Mouse (Mus musculus) stomach, postnatal 0 days (tissue): Measurements from ENCODE around the gene Gm9958. TPM values are rescaled to one million over a fixed set of nuclear protein-coding genes. Genes with fewer than 3 reads are reported as not detected.

Experiments used
- ATAC-seq: fragments of 200-750 bp; cut with Nextera tagmentation; 2 replicates; pipeline ENCODE4 v1.8.0; 2017; ENCODE audit not compliant: low FRiP score, low TSS enrichment
- DNase-seq: peaks from one replicate; pipeline ENCODE4 v3.0.0-alpha.2; 2016; ENCODE audit warnings: low spot score
- H3K27ac ChIP-seq: fragments of 300-500 bp; sonication (generic); replicated peaks from 2 replicates; pipeline ENCODE4 v1.5.1; 2014; ENCODE audit warnings: mild to moderate bottlenecking, control low read depth
- H3K27me3 ChIP-seq: fragments of 300-500 bp; sonication (generic); 2 replicates; pipeline ENCODE4 v1.6.1; 2014; ENCODE audit warnings: low read length; ENCODE audit not compliant: control insufficient read depth, insufficient read depth
- H3K36me3 ChIP-seq: fragments of 300-500 bp; sonication (generic); 2 replicates; pipeline ENCODE4 v1.6.1; 2014; ENCODE audit warnings: low read length, mixed read lengths; ENCODE audit not compliant: control insufficient read depth, insufficient read depth
- H3K4me1 ChIP-seq: fragments of 300-500 bp; sonication (generic); replicated peaks from 2 replicates; pipeline ENCODE4 v1.6.1; 2014; ENCODE audit warnings: antibody characterized with exemption; ENCODE audit not compliant: control insufficient read depth, insufficient read depth
- H3K4me2 ChIP-seq: fragments of 300-500 bp; sonication (generic); replicated peaks from 2 replicates; pipeline ENCODE4 v1.6.1; 2014; ENCODE audit warnings: low read depth, mild to moderate bottlenecking, control low read depth, moderate library complexity
- H3K4me3 ChIP-seq: fragments of 300-500 bp; sonication (generic); 2 replicates; pipeline ENCODE4 v1.5.1; 2014; ENCODE audit warnings: low read depth, low read length, control low read depth
- H3K9ac ChIP-seq: fragments of 300-500 bp; sonication (generic); 2 replicates; pipeline ENCODE4 v1.6.1; 2014; ENCODE audit warnings: mild to moderate bottlenecking, low read length, control low read depth, mixed read lengths
- H3K9me3 ChIP-seq: fragments of 300-500 bp; sonication (generic); 2 replicates; pipeline ENCODE4 v1.6.1; 2016; ENCODE audit warnings: low read length; ENCODE audit not compliant: control insufficient read depth
- CTCF ChIP-seq: IDR thresholded peaks from 2 replicates; pipeline ENCODE4 v1.5.1; 2016; ENCODE audit warnings: antibody characterized with exemption, low read depth, mild to moderate bottlenecking, moderate library complexity
- EP300 ChIP-seq: optimal IDR thresholded peaks from 2 replicates; pipeline ENCODE3; 2016; ENCODE audit warnings: antibody characterized with exemption
- WGBS: fragments of 180-500 bp; shearing (Covaris S2); extraction: QIAGEN DNeasy Blood & Tissue Kit; methylation state at CpG from one replicate; pipeline ENCODE4 v1.1.7; 2014; 5-methylcytosine and 5-hydroxymethylcytosine counted together
- polyA plus RNA-seq: library from polyadenylated mRNA; unstranded; fragments of >200 nt; fragmentation: Nextera tagmentation; extraction: Ambion mirVana; gene quantifications from 2 replicates; pipeline ENCODE4 v1.2.1, GENCODE M21; 2015

The Gm9958 gene
- polyA plus RNA-seq, 1 experiment from 2014 or later = 4.1 TPM

DNA sequence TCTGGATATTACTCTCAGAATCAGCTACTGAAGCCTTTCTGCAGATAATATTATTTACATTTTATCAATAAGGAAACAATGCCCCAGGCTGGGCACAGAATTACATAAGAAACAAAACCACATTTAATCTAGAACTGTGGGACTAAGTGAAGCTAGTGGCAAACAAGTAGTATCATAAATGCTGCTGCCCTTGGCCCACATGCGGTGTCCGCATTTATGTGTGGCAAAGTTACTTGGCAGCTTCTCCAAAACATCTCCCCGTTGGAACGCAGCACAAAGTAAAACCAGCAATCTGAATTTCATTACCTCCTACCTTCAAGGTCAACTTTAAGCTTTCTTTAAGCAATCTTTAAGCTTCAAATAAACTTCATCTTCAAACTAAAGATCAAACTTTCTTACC lies 26.2 kb upstream of the Gm9958 start:
- ATAC-seq = 0 out of 2 replicates have a peak, but pooled peaks have one; percentile 54
- Histone ChIP-seq H3K36me3 (no peaks in the 10 kb centered on the region), H3K4me3 (no peak overlapping the region), H3K4me2 (no peak overlapping the region), H3K27me3 (no peaks in the 10 kb centered on the region), H3K4me1 (no peaks in the 10 kb centered on the region), H3K9me3 (no peaks in the 10 kb centered on the region), H3K27ac (no peak overlapping the region), H3K9ac (no peak overlapping the region)
- TF ChIP-seq EP300 = no peak
- no peak for TF ChIP-seq CTCF
- no peak for DNase-seq
- 46% methylated on average over 4 of the region's 4 CpGs for WGBS

DNA sequence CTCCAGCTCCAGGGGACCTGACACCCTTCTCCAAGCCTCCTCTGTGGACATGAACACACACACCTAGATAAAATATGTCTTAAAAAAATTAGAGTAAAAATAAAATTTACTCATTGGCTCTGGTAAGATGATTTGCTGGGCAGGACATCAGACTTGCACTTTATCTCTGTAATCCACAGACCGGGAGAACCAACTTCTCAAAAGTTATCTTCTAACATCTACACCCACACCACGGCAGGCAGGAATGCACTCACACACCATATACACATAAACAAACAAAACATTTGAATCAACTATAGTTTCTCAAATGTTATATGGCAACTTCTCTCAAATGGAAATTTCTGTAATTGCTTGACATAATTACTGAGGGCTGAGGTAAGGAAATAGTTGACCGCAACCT lies 20.1 kb upstream of the Gm9958 start:
- no peaks in the 10 kb centered on the region for H3K9me3 ChIP-seq
- H3K27me3 ChIP-seq = no peaks in the 10 kb centered on the region
- ATAC-seq (no peak), DNase-seq (no peak)
- H3K4me1 ChIP-seq = no peaks in the 10 kb centered on the region
- 93% methylated on average over 3 of the region's 3 CpGs for WGBS
- no peak overlapping the region for H3K4me3 ChIP-seq
- H3K27ac ChIP-seq = no peak overlapping the region
- H3K4me2 ChIP-seq = no peak overlapping the region
- no peaks in the 10 kb centered on the region for H3K36me3 ChIP-seq
- no peak for TF ChIP-seq CTCF
- no peak for TF ChIP-seq EP300
- no peak overlapping the region for H3K9ac ChIP-seq

DNA sequence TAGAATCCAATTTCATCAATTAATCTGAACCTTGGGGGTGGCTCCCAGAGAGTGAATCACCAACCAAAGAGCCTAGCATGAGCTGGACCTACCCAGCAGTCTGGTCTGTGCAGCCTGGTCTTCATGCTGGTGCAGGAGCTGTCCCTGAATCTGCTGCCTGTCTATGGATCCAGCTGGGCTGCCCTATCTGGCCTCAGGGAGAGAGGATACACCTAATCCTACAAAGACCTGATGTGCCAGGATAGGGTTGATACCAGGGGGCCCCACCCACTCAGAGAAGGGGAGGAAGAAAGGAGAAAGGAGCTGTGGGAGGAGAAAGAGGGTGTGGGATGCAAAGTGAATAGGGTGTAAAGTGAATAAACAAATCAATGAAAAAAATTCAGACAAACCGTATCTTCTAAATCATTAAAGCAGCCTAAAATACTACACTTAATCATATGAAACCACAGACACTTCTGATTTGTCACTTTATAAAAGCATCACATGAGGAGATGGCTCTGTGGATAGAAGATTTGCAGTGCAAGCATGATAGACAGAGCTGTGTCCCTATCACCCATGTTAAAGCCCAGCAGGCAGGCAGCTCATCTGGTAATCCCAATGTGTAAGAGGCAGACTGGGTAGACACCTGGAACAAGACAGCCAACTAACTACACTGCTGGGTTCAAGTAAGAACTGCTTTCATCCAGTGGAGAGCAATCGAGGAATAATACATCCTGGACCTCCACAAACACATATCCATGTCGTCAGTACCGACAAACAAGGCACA lies 13.3 kb upstream of the Gm9958 start:
- Histone ChIP-seq H3K9ac (no peak overlapping the region), H3K36me3 (0 out of 2 replicates have a peak, but pooled peaks cover 2% of the 10 kb centered on the region), H3K4me1 (no peaks in the 10 kb centered on the region), H3K27ac (no peak overlapping the region), H3K9me3 (no peaks in the 10 kb centered on the region), H3K4me2 (no peak overlapping the region), H3K27me3 (no peaks in the 10 kb centered on the region), H3K4me3 (no peak overlapping the region)
- TF ChIP-seq EP300 (no peak), CTCF (no peak)
- ATAC-seq (no peak), DNase-seq (no peak)
- WGBS = 86% methylated on average over 4 of the region's 4 CpGs

DNA sequence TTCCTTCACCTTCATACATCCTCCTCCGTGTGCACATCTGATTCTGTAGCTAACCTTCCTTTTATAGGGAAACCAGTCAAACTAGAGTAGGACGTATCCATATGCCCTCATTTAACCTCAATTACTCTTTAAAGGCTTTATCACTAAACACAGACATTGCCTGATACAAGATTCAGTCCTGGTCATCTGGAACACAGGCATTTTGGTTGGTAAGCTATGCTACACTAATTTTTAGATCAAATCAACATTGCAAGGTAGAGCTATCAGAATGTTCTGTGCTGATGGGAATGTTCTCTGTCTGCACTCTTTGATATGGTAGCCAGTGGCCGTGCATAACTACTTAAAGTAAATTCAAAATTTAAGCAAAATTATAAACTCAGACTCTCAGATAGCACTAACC lies 11.2 kb upstream of the Gm9958 start:
- DNase-seq = no peak
- TF ChIP-seq CTCF = no peak
- TF ChIP-seq EP300 = no peak
- H3K4me2 ChIP-seq = no peak overlapping the region

DNA sequence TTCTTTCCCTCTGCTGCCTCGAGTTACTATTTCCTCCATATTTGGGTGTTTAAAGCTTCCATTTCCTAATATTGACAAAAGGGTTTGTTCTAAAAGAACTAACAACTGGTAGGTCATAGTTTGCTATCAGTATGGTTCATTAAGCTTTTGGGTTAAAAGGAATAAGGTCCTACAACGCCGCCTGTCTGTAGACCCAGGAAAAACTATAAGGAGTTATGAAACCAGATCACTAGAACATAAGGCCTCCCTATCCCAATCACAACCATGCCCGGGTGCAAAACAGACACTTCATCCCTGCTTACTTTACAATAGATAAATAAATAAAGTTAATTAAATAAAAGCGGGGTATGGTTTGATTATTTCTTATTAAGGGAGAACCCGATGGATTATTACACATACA lies 2.5 kb upstream of the Gm9958 start:
- H3K9me3 ChIP-seq = no peaks in the 10 kb centered on the region
- H3K4me2 ChIP-seq = peak overlapping the region; percentile 72
- whole genome bisulfite sequencing = under 1% methylated on average over 6 of the region's 6 CpGs
- DNase-seq (peak; percentile 81), ATAC-seq (peak; percentile 22; the same call in 1 of the 2 replicates)
- peak; percentile 81 for TF ChIP-seq CTCF
- TF ChIP-seq EP300 = peak; percentile 41
- peak overlapping the region; percentile 99 for H3K9ac ChIP-seq
- no peaks in the 10 kb centered on the region for H3K4me1 ChIP-seq
- no peak overlapping the region for H3K27ac ChIP-seq
- peak overlapping the region; percentile 84 for H3K4me3 ChIP-seq
- no peaks in the 10 kb centered on the region for H3K36me3 ChIP-seq
- no peaks in the 10 kb centered on the region for H3K27me3 ChIP-seq

More for the DNA sequence above, 11.2 kb upstream of the Gm9958 start:
- ATAC-seq = no peak
- 0 out of 2 replicates have a peak, but pooled peaks cover 2% of the 10 kb centered on the region for H3K36me3 ChIP-seq
- no peak overlapping the region for H3K9ac ChIP-seq
- WGBS = 78% methylated on average over 3 of the region's 3 CpGs
- no peaks in the 10 kb centered on the region for H3K27me3 ChIP-seq
- H3K9me3 ChIP-seq = no peaks in the 10 kb centered on the region
- H3K4me3 ChIP-seq = no peak overlapping the region
- H3K4me1 ChIP-seq = no peaks in the 10 kb centered on the region
- H3K27ac ChIP-seq = no peak overlapping the region

DNA sequence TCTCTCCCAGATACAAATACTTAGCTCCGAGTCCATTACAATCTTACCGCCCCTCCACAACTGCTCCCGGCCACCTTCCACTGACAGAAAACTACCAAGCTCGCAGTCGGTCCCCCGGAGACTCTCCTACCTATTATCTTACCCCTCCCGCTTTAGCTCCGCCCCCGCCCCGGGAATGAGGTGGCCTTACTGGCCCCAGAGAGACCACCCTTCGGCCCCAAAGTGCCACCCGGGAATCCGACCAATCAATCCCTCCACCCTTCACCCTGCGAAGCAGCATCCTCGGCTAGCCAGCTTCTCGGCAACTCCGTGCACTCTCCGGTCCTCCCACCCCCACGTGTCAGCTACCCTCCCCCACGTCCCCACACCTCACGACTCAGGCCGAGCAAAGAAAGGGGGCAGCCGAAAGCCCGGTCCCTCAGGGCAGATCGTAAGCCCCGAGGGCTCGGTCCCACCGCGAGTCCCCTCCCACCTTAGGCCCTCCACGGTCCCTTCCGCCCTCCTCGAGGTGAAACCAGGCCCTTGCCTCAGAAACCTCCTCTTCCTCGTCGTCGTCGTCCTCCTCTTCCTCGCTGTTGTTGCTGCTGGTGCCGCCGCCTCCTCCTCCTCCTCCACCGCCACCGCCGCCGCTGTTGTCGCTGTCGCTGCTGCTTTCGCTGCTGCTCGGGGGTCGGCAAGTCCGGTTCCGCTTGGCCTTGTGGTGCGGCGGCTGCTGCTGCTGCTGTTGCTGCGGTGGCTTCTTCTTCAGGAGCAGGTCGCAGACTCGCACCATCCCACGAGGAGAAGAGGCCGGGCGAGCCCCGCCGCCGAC lies 1.7 kb upstream of the Gm9958 start:
- Histone ChIP-seq H3K27ac (peak overlapping the region; percentile 100), H3K27me3 (no peaks in the 10 kb centered on the region), H3K4me3 (peak overlapping the region; percentile 84), H3K36me3 (no peaks in the 10 kb centered on the region), H3K4me2 (peak overlapping the region; percentile 72), H3K9ac (peak overlapping the region; percentile 99), H3K4me1 (no peaks in the 10 kb centered on the region), H3K9me3 (no peaks in the 10 kb centered on the region)
- TF ChIP-seq CTCF (peak; percentile 14; the same call in 1 of the 2 replicates), EP300 (no peak)
- ATAC-seq (peak; percentile 8; the same call in 1 of the 2 replicates), DNase-seq (peak; percentile 70)
- WGBS = under 1% methylated on average over 50 of the region's 61 CpGs
